ENCODE assay signal across 8 mouse cellular contexts in genomic region chr9:24516575-24517139, GRCm38 (mm10). TPM values are rescaled to one million over a fixed set of nuclear protein-coding genes. Genes with fewer than 3 reads are reported as not detected.
A peak's percentile ranks its signal among the peaks of the same experiment; 100 is the strongest.
DNase-seq lines count a peak whose midpoint lies in the region; ATAC-seq and TF ChIP-seq lines count a peak whose summit lies in the region.

No protein-coding gene starts in this region.

- TF ChIP-seq EP300 in CH12.LX (IDR thresholded peaks at IDR 0.05; ENCODE audit: low read length) = no peak

- no peak overlapping the region for H3K9ac ChIP-seq in CH12.LX (ENCODE audit: insufficient read depth, low read depth)
- H3K9ac ChIP-seq in liver, embryonic 16.5 days (ENCODE audit: low read depth, low read length) = no peak overlapping the region
- no peak overlapping the region for H3K9ac ChIP-seq in neural tube, embryonic 13.5 days

- H3K36me3 ChIP-seq in CH12.LX (replicated peaks in 1 of 2; ENCODE audit: control insufficient read depth in 1 of 2, insufficient read depth in 1 of 2, low read length in 1 of 2) = no peaks in the 10 kb centered on the region
- H3K36me3 ChIP-seq in liver, embryonic 16.5 days (ENCODE audit: control insufficient read depth, insufficient read depth) = no peaks in the 10 kb centered on the region
- H3K36me3 ChIP-seq in neural tube, embryonic 13.5 days = no peaks in the 10 kb centered on the region

- H3K4me1 ChIP-seq in CH12.LX (ENCODE audit: control insufficient read depth in 1 of 2, insufficient read depth in 2 of 2) = peaks cover 13 to 22% of the 10 kb centered on the region in 2 experiments
- H3K4me1 ChIP-seq in liver, embryonic 16.5 days (ENCODE audit: control insufficient read depth, low read depth, low read length) = no peaks in the 10 kb centered on the region
- H3K4me1 ChIP-seq in neural tube, embryonic 13.5 days (replicated peaks) = no peaks in the 10 kb centered on the region

- no peaks in the 10 kb centered on the region for H3K9me3 ChIP-seq in CH12.LX (replicated peaks; ENCODE audit: low read length)
- H3K9me3 ChIP-seq in liver, embryonic 16.5 days (replicated peaks; ENCODE audit: control insufficient read depth, low read length) = no peaks in the 10 kb centered on the region
- H3K9me3 ChIP-seq in neural tube, embryonic 13.5 days = no peaks in the 10 kb centered on the region

- TF ChIP-seq POLR2A in CH12.LX (IDR thresholded peaks at IDR 0.05; ENCODE audit: low read depth, low read length) = no peak

- TF ChIP-seq RAD21 in CH12.LX (IDR thresholded peaks at IDR 0.05; ENCODE audit: low read depth, low read length) = peak; percentile 93

- ATAC-seq in activated CD4-positive, CD25-positive, alpha-beta regulatory T cell, adult 4 months = peak; percentile 84
- peak; percentile 78 for ATAC-seq in granulocyte monocyte progenitor cell, adult 5-6 weeks (replicated peaks; ENCODE audit: poor library complexity, severe bottlenecking)
- peak; percentile 54; the same call in 1 of the 2 replicates for ATAC-seq in liver, embryonic 16.5 days (ENCODE audit: low read depth)
- peak; percentile 76; the same call in 1 of the 2 replicates for ATAC-seq in neural tube, embryonic 13.5 days (ENCODE audit: low read depth)

- H3K79me2 ChIP-seq in CH12.LX (replicated peaks; ENCODE audit: control insufficient read depth, extremely low read depth, insufficient read depth, poor library complexity, severe bottlenecking) = no peaks in the 10 kb centered on the region

- no peak overlapping the region for H3K4me3 ChIP-seq in CH12.LX (replicated peaks in 1 of 3; ENCODE audit: low read depth in 2 of 3, low read length in 2 of 3, poor library complexity in 1 of 3)
- no peak overlapping the region for H3K4me3 ChIP-seq in liver, embryonic 16.5 days (ENCODE audit: low read depth, low read length)
- no peak overlapping the region for H3K4me3 ChIP-seq in neural tube, embryonic 13.5 days

- WGBS in liver, embryonic 16.5 days (ENCODE audit: insufficient replicate concordance) = 47% methylated on average over 10 of the region's 10 CpGs
- WGBS in neural tube, embryonic 13.5 days = 63% methylated on average over 10 of the region's 10 CpGs

- peak; percentile 63 for DNase-seq in CH12.LX (ENCODE audit: extremely low read depth)
- DNase-seq in embryo, embryonic 11.5 days (ENCODE audit: low read depth, low spot score) = peak; percentile 40
- DNase-seq in kidney, postnatal 4 days = peak; percentile 78 to 79
- peak; percentile 64 for DNase-seq in thymus, postnatal 4 days

- H3K27ac ChIP-seq in CH12.LX (ENCODE audit: insufficient read depth, low read depth) = no peak overlapping the region
- H3K27ac ChIP-seq in liver, embryonic 16.5 days (ENCODE audit: low read length) = no peak overlapping the region
- no peak overlapping the region for H3K27ac ChIP-seq in neural tube, embryonic 13.5 days (replicated peaks)

- no peak overlapping the region for H3K4me2 ChIP-seq in CH12.LX (ENCODE audit: insufficient read depth, low read depth, poor library complexity, severe bottlenecking)
- H3K4me2 ChIP-seq in liver, embryonic 16.5 days (ENCODE audit: low read depth, low read length) = no peak overlapping the region
- H3K4me2 ChIP-seq in neural tube, embryonic 13.5 days = no peak overlapping the region

- peak; percentile 56 to 91 for TF ChIP-seq CTCF in CH12.LX (conservative IDR thresholded peaks at IDR 0.05 in 1 of 2, IDR thresholded peaks at IDR 0.05 in 1 of 2; ENCODE audit: low read depth in 2 of 2, low read length in 2 of 2)

- no peaks in the 10 kb centered on the region for H3K27me3 ChIP-seq in CH12.LX (replicated peaks)
- H3K27me3 ChIP-seq in liver, embryonic 16.5 days (ENCODE audit: control insufficient read depth, insufficient read depth, low read depth, low read length) = no peaks in the 10 kb centered on the region
- H3K27me3 ChIP-seq in neural tube, embryonic 13.5 days = no peaks in the 10 kb centered on the region

- dilution Hi-C loops in CH12.LX (cut with MboI; ENCODE audit: extremely low pct_ligation_motif_present, extremely low pct_unique_long_range_greater_than_20kb, low sequenced_read_pairs) = no loop called here

- in situ Hi-C loops in CH12.LX (cut with MboI; ENCODE audit: low pct_ligation_motif_present, low pct_unique_long_range_greater_than_20kb, low sequenced_read_pairs) = no loop called here

TF ChIP-seq in CH12.LX, 34 proteins besides CTCF, POLR2A, EP300 and RAD21:
- TF ChIP-seq ZMIZ1 (IDR thresholded peaks at IDR 0.05; ENCODE audit: low read depth, low read length) = no peak
- peak; percentile 94 for TF ChIP-seq SMC3 (IDR thresholded peaks at IDR 0.05; ENCODE audit: low read depth, low read length)
- peak; percentile 62; the same call in 1 of the 2 replicates for TF ChIP-seq ZC3H11A (IDR thresholded peaks at IDR 0.05; ENCODE audit: low read depth, low read length)

RNA-seq across cellular contexts. Expression of gene Dpy19l1, which starts 13.7 kb away (rescaled TPM):
- 21.2 and 27.4 TPM in 2 replicates for total RNA-seq in CH12.LX (2012; rRNA removed)
- total RNA-seq in CH12.LX (2014; rRNA removed) = 44.1 and 48.2 TPM in 2 replicates
- 23.4 and 26.3 TPM in 2 replicates for polyA plus RNA-seq in CH12.LX (2012; ENCODE audit: insufficient read length, low read depth)
- 1 to 10 TPM; 4.5 to 9.2 TPM for polyA plus RNA-seq in activated CD4-positive, CD25-positive, alpha-beta regulatory T cell, adult 4 months (2017; shearing (Covaris generic))
- 42.6 and 45.2 TPM in 2 replicates for total RNA-seq in granulocyte monocyte progenitor cell, adult 5-6 weeks (2014; fragmentation: Nextera tagmentation)
- 54.6 and 64.1 TPM in 2 replicates for total RNA-seq in granulocyte monocyte progenitor cell, adult 5-6 weeks (2017)
- 7.1 and 7.3 TPM in 2 replicates for polyA plus RNA-seq in liver, embryonic 16.5 days (2015; fragmentation: Nextera tagmentation; extraction: Ambion mirVana)
- 9.3 and 11.1 TPM in 2 replicates for polyA plus RNA-seq in neural tube, embryonic 13.5 days (2015; fragmentation: Nextera tagmentation; extraction: Ambion mirVana)
